Mouse (Mus musculus) effector memory CD4-positive, alpha-beta T cell, adult 5 months (primary cell): ENCODE measurements around the gene Ildr2. TPM values are rescaled to one million over a fixed set of nuclear protein-coding genes. Genes with fewer than 3 reads are reported as not detected.

ENCODE experiments used
- polyA plus RNA-seq: library from polyadenylated mRNA; unstranded; fragments of 100-300 nt; shearing (Covaris generic); gene quantifications from one replicate; pipeline ENCODE4 v1.2.1, GENCODE M21; 2017

Ildr2 gene
- polyA plus RNA-seq: not detected

DNA sequence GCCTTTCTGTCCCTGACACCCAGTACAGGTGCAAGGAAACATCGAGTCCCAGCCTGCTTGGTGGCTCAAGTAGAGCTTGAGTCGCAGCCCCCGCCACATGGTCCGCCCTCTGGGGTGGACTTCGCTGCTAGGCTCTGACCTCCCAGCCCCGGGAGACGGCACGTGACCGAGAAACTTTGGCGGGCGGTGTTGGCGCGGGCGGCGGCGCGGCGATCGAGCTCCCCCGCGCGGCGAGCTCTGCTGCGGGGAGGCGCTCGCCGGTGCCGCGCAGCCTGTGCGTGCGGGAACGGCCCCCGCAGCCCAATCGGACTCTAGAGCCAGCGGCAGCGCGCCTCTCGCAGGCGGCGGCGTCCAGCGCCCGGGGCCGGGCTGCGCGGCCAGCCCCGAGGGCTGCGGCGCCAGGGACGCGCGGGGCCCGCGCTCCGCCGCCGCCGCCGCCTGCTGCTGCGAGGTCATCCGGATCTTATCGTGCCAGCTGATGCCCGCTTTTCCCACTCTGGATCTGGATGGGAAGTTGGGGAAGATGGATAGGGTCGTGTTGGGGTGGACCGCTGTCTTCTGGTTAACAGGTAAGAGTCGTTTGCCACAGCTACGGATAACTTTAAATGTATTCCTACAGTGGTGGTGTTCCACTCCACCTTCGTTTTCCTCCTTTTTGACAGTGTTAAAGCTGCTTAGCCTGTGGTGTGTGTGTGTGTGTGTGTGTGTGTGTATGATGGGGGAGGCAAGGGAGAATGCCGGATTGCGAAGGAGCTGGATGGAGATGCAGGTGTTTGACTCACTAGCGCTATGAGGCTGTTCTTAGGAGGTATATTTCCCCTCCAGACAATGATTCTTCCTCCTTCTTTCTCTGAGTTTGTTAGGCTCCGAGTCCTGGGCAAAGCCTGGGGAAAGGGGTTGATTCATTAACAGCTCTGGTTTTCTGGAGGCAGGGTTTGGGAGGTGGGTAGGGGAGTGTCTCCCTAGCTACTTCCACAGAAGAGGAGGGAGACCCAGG is at the start of gene Ildr2:
Gene Ildr2, plus strand, starts transcription at position 242 of the 997 bp plus-strand sequence.

DNA sequence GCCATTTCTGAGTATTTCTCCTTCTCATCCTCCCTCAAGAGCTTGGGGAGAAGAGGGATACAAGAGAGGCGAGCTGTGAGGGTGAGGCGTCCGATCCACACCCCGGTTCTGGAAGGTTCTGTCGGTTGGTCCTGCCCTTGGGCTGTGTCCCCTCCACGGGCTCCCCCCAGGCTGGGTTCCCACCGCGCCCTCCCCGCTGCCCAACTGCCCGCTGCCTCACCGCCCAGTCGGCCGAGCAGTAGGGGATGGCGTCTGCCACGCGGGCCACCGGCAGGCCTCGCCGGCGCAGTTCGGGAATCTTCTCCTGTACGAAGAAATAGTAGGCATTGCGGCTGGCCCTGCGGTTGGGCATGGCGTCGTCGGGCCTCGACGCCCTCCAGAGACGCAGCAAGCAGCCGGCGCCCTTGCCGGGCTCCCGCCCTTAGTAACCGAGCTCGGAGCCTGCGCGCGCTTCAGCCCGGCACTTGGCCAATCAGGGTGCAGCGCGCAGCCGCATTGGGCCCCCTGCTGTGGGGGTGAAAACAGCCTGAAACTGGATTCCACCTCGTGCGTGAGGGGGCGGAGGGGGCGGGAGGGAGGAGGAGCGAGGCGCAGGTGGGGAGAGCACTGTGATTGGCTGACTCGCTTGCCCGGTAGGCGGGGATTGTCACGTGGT is 15.5 kb upstream of the Ildr2 start, which contains the start of gene Mael:
Gene Mael, minus strand, starts transcription at position 433 of the 655 bp plus-strand sequence.

Other genes starting within 250 kb of the Ildr2 start
- not detected for gene Dusp27, start 126.2 kb upstream of the Ildr2 start, polyA plus RNA-seq
- gene Gpa33, start 123.9 kb upstream of the Ildr2 start, polyA plus RNA-seq: not detected
- gene Mael, start 15.4 kb upstream of the Ildr2 start, polyA plus RNA-seq: not detected
- 41.8 TPM for gene Tada1, start 125.0 kb downstream of the Ildr2 start, polyA plus RNA-seq
- 22.7 TPM for gene Pogk, start 155.7 kb downstream of the Ildr2 start, polyA plus RNA-seq
- not detected for gene Gm4846, start 243.4 kb downstream of the Ildr2 start, polyA plus RNA-seq